Mouse (Mus musculus): Measurements from ENCODE around the gene Pah. TPM values are rescaled to one million over a fixed set of nuclear protein-coding genes. Genes with fewer than 3 reads are reported as not detected.
A peak's percentile ranks its signal among the peaks of the same experiment; 100 is the strongest.

The Pah gene
- polyA plus RNA-seq, 1 experiment from 2014 or later, result 0.26 TPM

- H3K9ac ChIP-seq (ENCODE audit: low read depth, low read length), result no peak overlapping the region
- no peak for ATAC-seq
- no peaks in the 10 kb centered on the region for H3K4me1 ChIP-seq (replicated peaks; ENCODE audit: control insufficient read depth, insufficient read depth, low read length)
- H3K4me3 ChIP-seq (ENCODE audit: low read depth, low read length), result peak overlapping the region; percentile 46
- WGBS, result 1% methylated on average over 26 of the region's 26 CpGs
- TF ChIP-seq CTCF (IDR thresholded peaks at IDR 0.05; ENCODE audit: low read depth), result no peak
- H3K9me3 ChIP-seq (ENCODE audit: control insufficient read depth), result no peaks in the 10 kb centered on the region
- no peaks in the 10 kb centered on the region for H3K36me3 ChIP-seq (ENCODE audit: control insufficient read depth, insufficient read depth)
- no peak overlapping the region for H3K27ac ChIP-seq (ENCODE audit: low read depth, low read length)
- peaks cover 84% of the 10 kb centered on the region for H3K27me3 ChIP-seq (replicated peaks; ENCODE audit: control insufficient read depth, insufficient read depth, low read length)
- peak overlapping the region; percentile 79 for H3K4me2 ChIP-seq (replicated peaks; ENCODE audit: low read depth)
Measured at GRCm38 (mm10) chr10:87492332-87492660, 29.3 kb upstream of the Pah start.

DNA sequence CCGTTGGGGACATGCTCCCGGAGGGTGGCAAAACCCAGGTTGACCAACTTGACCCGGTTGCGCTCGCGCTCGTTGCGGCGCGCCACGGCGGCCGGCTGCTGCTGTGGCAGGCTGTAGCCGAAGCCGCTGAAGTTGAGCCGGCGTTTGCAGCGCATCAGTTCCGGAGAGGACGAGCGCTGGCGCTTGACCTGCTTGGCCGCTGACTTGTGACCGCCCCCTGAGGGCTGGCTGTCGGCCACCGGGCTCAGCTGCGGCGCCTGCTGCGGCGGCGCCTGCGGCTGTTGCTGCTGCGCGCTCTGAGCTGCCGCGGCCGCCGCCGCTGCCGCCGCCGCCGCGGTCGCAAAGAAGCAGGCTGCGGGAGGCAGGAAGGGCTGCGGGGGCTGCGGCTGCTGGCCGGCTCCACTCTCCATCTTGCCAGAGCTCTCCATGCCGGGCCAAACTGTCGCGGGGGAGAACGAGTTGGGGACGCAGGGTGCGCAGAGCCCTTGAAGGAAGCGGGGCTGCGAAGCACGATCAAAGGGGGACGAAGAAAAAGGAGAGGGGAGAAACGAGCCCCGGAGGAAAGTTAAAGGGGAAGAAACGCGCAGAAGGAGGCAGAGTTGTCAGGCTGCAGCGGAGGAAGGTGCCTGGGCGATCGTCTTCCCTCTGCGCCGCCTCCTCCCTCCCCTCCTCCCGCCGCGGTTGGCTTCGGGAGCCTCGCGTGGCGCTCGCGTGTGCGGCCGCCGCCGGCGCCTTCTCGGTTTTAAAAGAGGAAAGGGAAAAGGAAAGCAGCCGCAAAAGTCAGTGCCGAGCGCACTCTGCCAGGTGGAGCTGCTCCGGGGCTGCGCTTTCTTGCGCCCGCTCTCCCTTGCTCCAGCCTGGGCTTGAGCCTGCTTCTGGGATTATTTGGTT, 28.7 kb upstream of the Pah start:
- WGBS, result under 1% methylated on average over 74 of the region's 90 CpGs
- H3K9me3 ChIP-seq (ENCODE audit: control insufficient read depth), result 0 out of 2 replicates have a peak, but pooled peaks cover 2% of the 10 kb centered on the region

GRCm38 (mm10) chr10:87493576-87493975, 28.0 kb upstream of the Pah start, which contains the start of gene Ascl1:
Gene Ascl1, minus strand, starts transcription at chr10:87493660.
- Histone ChIP-seq H3K27me3 (replicated peaks; ENCODE audit: control insufficient read depth, insufficient read depth, low read length) (peaks cover 84% of the 10 kb centered on the region), H3K36me3 (ENCODE audit: control insufficient read depth, insufficient read depth) (no peaks in the 10 kb centered on the region), H3K27ac (ENCODE audit: low read depth, low read length) (no peak within 1 kb of the TSS), H3K4me3 (ENCODE audit: low read depth, low read length) (peak within 1 kb of the TSS; percentile 46), H3K4me1 (replicated peaks; ENCODE audit: control insufficient read depth, insufficient read depth, low read length) (no peaks in the 10 kb centered on the region), H3K4me2 (replicated peaks; ENCODE audit: low read depth) (peak within 1 kb of the TSS; percentile 79), H3K9me3 (ENCODE audit: control insufficient read depth) (0 out of 2 replicates have a peak, but pooled peaks cover 5% of the 10 kb centered on the region), H3K9ac (ENCODE audit: low read depth, low read length) (no peak within 1 kb of the TSS)
- WGBS, result under 1% methylated on average over 30 of the region's 34 CpGs
- TF ChIP-seq CTCF (IDR thresholded peaks at IDR 0.05; ENCODE audit: low read depth), result no peak
- 0 out of 2 replicates have a peak, but pooled peaks have one; percentile 6 for ATAC-seq

More for the DNA sequence above, 28.7 kb upstream of the Pah start:
- H3K4me2 ChIP-seq (replicated peaks; ENCODE audit: low read depth), result peak overlapping the region; percentile 79
- H3K4me1 ChIP-seq (replicated peaks; ENCODE audit: control insufficient read depth, insufficient read depth, low read length), result no peaks in the 10 kb centered on the region
- no peaks in the 10 kb centered on the region for H3K36me3 ChIP-seq (ENCODE audit: control insufficient read depth, insufficient read depth)
- H3K9ac ChIP-seq (ENCODE audit: low read depth, low read length), result no peak overlapping the region
- no peak overlapping the region for H3K27ac ChIP-seq (ENCODE audit: low read depth, low read length)
- peak overlapping the region; percentile 46 for H3K4me3 ChIP-seq (ENCODE audit: low read depth, low read length)
- peaks cover 84% of the 10 kb centered on the region for H3K27me3 ChIP-seq (replicated peaks; ENCODE audit: control insufficient read depth, insufficient read depth, low read length)
- peak; percentile 10; the same call in 1 of the 2 replicates for ATAC-seq
- TF ChIP-seq CTCF (IDR thresholded peaks at IDR 0.05; ENCODE audit: low read depth), result no peak

DNA sequence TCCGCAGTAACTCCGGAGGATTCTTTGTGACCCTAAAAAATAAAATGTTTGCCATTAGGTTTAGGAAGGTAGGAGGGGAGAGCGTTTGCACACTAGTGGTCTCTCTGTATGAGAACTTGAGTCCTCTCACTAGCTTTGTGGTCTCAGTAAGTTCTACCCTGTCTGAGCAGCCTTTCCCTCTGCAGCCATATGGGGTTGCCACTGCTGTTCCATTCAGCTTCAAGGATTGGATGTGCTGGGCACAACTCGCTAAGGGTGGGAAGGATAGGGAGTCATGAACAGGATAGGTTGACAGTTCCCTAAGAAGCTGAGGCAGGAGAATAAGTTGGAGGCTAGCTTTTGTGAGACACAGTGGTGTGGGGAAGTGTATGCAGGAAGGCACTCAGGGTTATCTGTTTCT, 27.4 kb upstream of the Pah start:
- 4% methylated on average over 4 of the region's 4 CpGs for WGBS
- ATAC-seq, result no peak
- Histone ChIP-seq H3K36me3 (ENCODE audit: control insufficient read depth, insufficient read depth) (no peaks in the 10 kb centered on the region), H3K4me2 (replicated peaks; ENCODE audit: low read depth) (peak overlapping the region; percentile 79; the same call in 1 of the 2 replicates), H3K4me3 (ENCODE audit: low read depth, low read length) (no peak overlapping the region), H3K9me3 (ENCODE audit: control insufficient read depth) (0 out of 2 replicates have a peak, but pooled peaks cover 5% of the 10 kb centered on the region), H3K27ac (ENCODE audit: low read depth, low read length) (no peak overlapping the region), H3K27me3 (replicated peaks; ENCODE audit: control insufficient read depth, insufficient read depth, low read length) (peaks cover 84% of the 10 kb centered on the region), H3K9ac (ENCODE audit: low read depth, low read length) (no peak overlapping the region), H3K4me1 (replicated peaks; ENCODE audit: control insufficient read depth, insufficient read depth, low read length) (no peaks in the 10 kb centered on the region)
- TF ChIP-seq CTCF (IDR thresholded peaks at IDR 0.05; ENCODE audit: low read depth), result no peak

DNA sequence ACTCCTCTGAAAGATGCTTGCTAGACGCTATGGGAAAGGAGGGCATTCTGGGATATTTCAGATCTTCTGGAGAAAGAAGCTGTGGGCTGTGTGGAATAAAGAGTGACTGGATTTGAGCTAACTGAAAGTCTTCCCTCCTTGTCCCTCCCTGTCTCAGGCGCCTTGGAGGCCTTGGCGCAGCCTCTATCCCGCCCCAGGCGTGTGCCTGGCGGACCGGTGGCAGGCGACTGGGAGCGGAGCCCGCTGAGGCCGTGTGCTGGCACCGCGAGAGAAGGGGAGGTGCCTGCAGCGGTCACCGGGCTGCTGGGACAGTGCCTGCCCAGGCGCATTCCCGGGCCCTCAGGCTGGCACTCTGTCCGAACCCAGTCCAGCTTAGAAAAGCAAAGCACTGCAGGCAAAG, 27.0 kb upstream of the Pah start:
- TF ChIP-seq CTCF (IDR thresholded peaks at IDR 0.05; ENCODE audit: low read depth), result no peak

GRCm38 (mm10) chr10:87497056-87497455, 24.5 kb upstream of the Pah start:
- Histone ChIP-seq H3K4me2 (replicated peaks; ENCODE audit: low read depth) (no peak overlapping the region), H3K27ac (ENCODE audit: low read depth, low read length) (no peak overlapping the region), H3K27me3 (replicated peaks; ENCODE audit: control insufficient read depth, insufficient read depth, low read length) (peaks cover 78% of the 10 kb centered on the region), H3K9ac (ENCODE audit: low read depth, low read length) (no peak overlapping the region), H3K4me3 (ENCODE audit: low read depth, low read length) (no peak overlapping the region), H3K9me3 (ENCODE audit: control insufficient read depth) (0 out of 2 replicates have a peak, but pooled peaks cover 5% of the 10 kb centered on the region), H3K36me3 (ENCODE audit: control insufficient read depth, insufficient read depth) (no peaks in the 10 kb centered on the region), H3K4me1 (replicated peaks; ENCODE audit: control insufficient read depth, insufficient read depth, low read length) (no peaks in the 10 kb centered on the region)
- TF ChIP-seq CTCF (IDR thresholded peaks at IDR 0.05; ENCODE audit: low read depth), result no peak
- WGBS, result 87% methylated on average over 2 of the region's 2 CpGs
- no peak for ATAC-seq

More for the DNA sequence above, 27.0 kb upstream of the Pah start:
- Histone ChIP-seq H3K27me3 (replicated peaks; ENCODE audit: control insufficient read depth, insufficient read depth, low read length) (peaks cover 80% of the 10 kb centered on the region), H3K27ac (ENCODE audit: low read depth, low read length) (no peak overlapping the region), H3K4me2 (replicated peaks; ENCODE audit: low read depth) (no peak overlapping the region), H3K4me3 (ENCODE audit: low read depth, low read length) (no peak overlapping the region), H3K9me3 (ENCODE audit: control insufficient read depth) (0 out of 2 replicates have a peak, but pooled peaks cover 5% of the 10 kb centered on the region), H3K4me1 (replicated peaks; ENCODE audit: control insufficient read depth, insufficient read depth, low read length) (no peaks in the 10 kb centered on the region), H3K9ac (ENCODE audit: low read depth, low read length) (no peak overlapping the region), H3K36me3 (ENCODE audit: control insufficient read depth, insufficient read depth) (no peaks in the 10 kb centered on the region)
- WGBS, result 3% methylated on average over 16 of the region's 18 CpGs
- ATAC-seq, result no peak

Data from intestine, postnatal 0 days (tissue).